Mouse (Mus musculus) liver, embryonic 14.5 days (tissue): ENCODE results near the gene Krt84.

Source experiments
- CTCF ChIP-seq: IDR thresholded peaks from 2 replicates; pipeline ENCODE4 v1.5.1; 2016; ENCODE audit warnings: antibody characterized with exemption, low read depth, control low read depth
- EP300 ChIP-seq: IDR thresholded peaks from 2 replicates; pipeline ENCODE4 v1.6.1; 2016; ENCODE audit warnings: antibody characterized with exemption, low read depth

DNA sequence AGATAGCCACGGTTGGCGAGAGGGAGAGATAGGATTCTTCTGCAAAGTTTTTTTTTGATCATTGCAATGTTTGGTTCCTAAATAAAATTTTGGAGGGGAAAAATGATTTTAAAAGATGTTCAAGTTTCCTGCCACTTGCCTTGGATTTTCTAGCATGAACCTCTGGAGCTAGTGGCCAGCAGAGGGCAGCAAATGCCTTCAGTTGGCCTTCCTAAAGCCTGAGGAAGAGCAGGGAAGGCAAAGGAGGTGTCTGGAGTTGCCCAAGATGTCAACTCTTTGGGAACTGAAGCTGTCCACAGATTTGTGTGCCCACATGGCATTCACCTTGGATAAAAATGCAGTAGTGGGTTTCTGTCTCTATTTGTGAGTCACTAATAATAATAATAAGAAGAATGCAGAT lies 12.8 kb downstream of the Krt84 start:
- TF ChIP-seq CTCF = peak; percentile 70
- TF ChIP-seq EP300 = no peak
